Mouse (Mus musculus): ENCODE results near the gene Gm13694.

Gm13694 gene

GRCm38 (mm10) chr2:84023319-84023718 is 44.6 kb downstream of the Gm13694 start:
- in situ Hi-C loops (cut with MseI, MboI) = loop anchor here (25.0 kb wide), 1 partner anchor 111 kb away; no protein-coding TSS in a partner anchor

GRCm38 (mm10) chr2:84025217-84025616 is 46.5 kb downstream of the Gm13694 start:
- in situ Hi-C loops (cut with MseI, MboI) = loop anchor here (25.0 kb wide), 2 partner anchors 387 to 412 kb away; partner anchors contain the start of gene Calcrl (in 1 of the 2)
